Mouse (Mus musculus) adrenal gland, adult 18-20 months (tissue): ENCODE results near the gene Plekhh2. TPM values are rescaled to one million over a fixed set of nuclear protein-coding genes. Genes with fewer than 3 reads are reported as not detected.

Source experiments
- DNase-seq, 2 experiments: peaks; one replicate each; pipeline ENCODE4 v3.0.0; 2021 to 2022; ENCODE audit warnings: low spot score in 2 of 2
- total RNA-seq, 2 experiments: library from RNA; stranded (reverse); gene quantifications; 1 replicate in 1 of 2; 2 replicates in 1 of 2; pipeline ENCODE4 v1.2.3; 2021

Gene Plekhh2
- total RNA-seq, 2 experiments from 2014 or later = 2.5 to 3.9 TPM

GRCm38 (mm10) chr17:84569770-84570169 is 58.1 kb downstream of the Plekhh2 start:
- DNase-seq = no peak

DNA sequence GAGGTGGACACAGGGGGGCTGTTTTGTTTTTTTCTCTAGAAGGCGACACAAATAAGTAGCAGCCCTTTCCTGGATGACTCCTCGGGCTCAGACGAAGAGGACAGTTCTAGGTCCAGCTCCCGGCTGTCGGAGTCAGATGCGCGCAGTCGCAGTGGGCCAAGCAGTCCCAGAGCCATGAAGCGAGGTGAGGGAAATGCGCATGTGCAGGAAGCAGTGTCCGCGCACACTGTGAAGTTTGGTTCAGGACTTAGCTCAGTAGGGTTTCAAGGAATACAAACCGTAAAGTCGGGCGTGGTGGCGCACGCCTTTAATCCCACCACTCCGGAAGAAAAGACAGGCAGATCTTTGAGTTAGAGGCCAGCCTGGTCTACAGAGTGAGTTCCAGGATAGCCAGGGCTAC is 59.9 kb downstream of the Plekhh2 start:
- DNase-seq = no peak

DNA sequence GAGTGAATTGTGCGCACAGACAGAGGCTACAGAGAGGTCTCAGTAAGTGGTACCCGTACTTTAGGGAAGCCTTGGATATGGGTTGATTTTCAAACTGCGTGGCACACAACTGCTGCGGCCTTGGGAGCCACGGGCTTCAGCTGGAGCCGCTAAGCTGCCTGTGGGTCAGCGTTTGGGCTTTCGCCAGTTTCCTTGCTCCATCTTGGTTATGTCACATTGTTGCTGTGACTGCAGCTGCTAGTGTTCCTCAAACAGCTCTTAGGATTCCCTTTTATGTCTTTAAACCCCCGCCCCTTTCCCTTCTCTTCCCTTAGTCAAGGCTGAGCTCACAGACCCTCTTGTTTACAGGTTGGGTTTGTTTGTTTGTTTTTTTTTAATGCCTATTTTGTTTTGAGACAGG is 61.6 kb downstream of the Plekhh2 start:
- DNase-seq = no peak

GRCm38 (mm10) chr17:84573940-84574339 is 62.2 kb downstream of the Plekhh2 start:
- DNase-seq = no peak

GRCm38 (mm10) chr17:84575108-84575507 is 63.4 kb downstream of the Plekhh2 start:
- no peak for DNase-seq

- DNase-seq = no peak
These were observed 65.1 kb downstream of the Plekhh2 start for GRCm38 (mm10) chr17:84576621-84577293.

GRCm38 (mm10) chr17:84579249-84579648 is 67.6 kb downstream of the Plekhh2 start:
- no peak for DNase-seq

- no peak for DNase-seq
These were observed 68.1 kb downstream of the Plekhh2 start for GRCm38 (mm10) chr17:84579817-84580216.

DNA sequence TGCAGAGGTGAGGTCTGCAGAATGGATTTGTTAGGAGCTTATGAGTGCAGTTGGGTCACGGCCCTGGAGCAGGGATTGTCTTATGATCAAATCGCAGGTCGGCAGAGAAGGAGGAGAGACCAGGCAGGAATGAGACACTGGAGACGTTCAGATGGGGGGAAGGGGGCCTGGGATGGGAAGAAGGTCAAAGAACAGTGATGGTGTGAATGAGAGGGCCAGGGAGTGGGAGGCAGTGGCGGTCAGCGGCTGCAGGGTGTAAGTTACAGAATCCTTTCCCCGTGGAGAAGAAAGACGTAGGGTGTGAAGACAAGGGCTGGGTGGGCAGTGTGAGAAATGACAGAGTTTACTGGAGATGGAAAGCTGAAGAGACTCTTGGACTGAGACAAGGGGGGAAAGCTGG is 69.1 kb downstream of the Plekhh2 start:
- DNase-seq = no peak

GRCm38 (mm10) chr17:84581740-84582414 is 70.2 kb downstream of the Plekhh2 start:
- DNase-seq = no peak

DNA sequence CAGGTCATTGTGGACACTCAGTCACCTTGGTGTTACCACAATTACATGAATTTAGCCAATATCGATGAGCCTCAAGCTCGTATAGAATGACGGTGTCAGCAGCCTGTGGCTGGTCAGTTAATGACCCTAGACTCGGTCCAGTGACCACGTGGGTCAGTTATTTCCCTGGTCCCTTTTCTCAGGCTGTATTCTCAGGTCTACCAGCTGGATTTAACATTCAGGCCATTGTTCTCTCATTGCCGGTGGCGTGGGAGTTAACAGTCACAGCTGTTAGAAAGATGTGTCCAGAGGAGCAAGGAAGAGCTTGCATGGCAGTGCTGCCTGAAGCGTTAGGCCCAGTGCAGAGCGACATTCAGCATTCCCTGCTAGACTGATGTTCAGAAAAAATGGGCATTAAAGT is 72.4 kb downstream of the Plekhh2 start:
- no peak for DNase-seq

GRCm38 (mm10) chr17:84585104-84585503 is 73.4 kb downstream of the Plekhh2 start:
- no peak for DNase-seq

DNA sequence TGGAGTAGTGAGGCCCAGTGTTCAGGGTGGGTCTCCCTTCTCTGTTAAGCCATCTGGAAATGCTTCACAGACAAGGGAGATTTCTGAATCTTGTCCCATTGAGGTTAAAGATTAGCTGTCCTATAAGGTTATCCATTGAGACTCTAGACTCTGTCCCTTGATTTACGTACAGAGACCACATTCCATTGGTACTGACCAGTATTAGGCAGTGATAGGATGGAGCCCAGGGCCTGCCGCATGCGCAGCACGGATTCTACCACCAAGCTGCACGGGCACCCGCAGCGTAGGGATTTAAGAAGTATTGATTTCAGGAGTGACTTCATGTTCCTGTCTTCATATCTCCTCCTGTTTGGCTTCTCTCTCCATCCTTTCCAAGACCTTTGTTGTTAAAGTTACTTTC is 78.4 kb downstream of the Plekhh2 start:
- no peak for DNase-seq

GRCm38 (mm10) chr17:84591431-84592150 is 79.9 kb downstream of the Plekhh2 start:
- DNase-seq = no peak

- DNase-seq = no peak
These were observed 84.3 kb downstream of the Plekhh2 start for GRCm38 (mm10) chr17:84596015-84596441.

DNA sequence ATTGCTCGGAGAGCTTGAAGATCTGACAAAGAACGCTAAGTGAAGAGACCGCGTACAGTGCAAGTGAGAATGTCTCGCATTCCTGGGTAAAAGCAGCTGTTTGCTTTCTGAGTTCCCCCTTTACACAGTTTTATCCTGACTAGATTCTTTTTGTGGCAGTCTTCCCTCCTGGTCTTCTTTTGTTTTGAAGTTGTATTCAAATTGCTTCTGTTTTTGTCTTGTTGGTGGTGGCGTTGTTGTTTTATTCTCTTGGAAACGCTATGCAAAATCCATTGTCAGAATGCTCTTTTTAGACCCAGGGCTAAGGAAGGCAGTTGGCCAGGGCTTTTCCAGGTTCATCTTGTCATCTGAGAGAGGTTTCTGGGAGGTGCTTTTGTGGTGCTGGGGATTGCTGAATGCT is 84.8 kb downstream of the Plekhh2 start:
- no peak for DNase-seq

- DNase-seq = no peak
These were observed 86.2 kb downstream of the Plekhh2 start for GRCm38 (mm10) chr17:84597859-84598258.

DNA sequence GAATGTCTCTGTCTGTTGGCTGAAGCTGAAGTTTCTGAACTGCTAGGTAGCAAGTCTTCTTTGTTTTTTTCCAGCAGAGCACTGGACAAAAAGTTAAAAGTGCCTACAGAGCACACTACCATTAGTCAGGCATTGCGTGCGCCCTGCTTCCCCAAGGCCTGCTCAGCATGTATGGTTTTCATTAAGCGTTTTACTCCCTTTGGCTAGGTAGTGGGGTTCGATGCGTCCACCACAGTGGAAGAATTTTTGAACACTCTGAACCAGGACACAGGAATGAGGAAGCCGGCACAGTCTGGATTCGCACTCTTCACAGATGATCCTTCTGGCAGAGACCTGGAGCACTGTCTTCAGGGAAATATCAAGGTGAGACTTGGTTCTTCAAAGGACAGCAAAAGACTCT is 87.2 kb downstream of the Plekhh2 start:
- DNase-seq = no peak

GRCm38 (mm10) chr17:84600051-84600983 is 88.6 kb downstream of the Plekhh2 start:
- no peak for DNase-seq

DNA sequence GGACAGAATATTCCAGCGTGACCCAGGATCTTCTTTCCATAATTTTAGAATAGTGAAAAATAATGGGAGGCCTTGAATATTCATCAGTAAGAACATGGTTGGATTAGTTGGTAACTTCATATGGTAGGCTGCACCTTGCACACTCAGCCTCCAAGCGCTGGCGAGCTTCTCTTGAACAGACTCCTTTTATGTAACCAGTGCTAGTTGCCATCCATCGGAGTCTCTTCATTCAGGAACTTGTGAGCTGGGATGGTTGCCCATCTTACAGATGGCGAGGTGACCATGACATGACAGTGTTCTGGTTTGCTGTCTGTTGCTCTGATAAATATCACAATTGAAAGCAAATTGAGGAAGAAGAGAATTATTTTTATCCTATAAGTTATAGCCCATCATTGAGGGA is 90.1 kb downstream of the Plekhh2 start:
- no peak for DNase-seq

DNA sequence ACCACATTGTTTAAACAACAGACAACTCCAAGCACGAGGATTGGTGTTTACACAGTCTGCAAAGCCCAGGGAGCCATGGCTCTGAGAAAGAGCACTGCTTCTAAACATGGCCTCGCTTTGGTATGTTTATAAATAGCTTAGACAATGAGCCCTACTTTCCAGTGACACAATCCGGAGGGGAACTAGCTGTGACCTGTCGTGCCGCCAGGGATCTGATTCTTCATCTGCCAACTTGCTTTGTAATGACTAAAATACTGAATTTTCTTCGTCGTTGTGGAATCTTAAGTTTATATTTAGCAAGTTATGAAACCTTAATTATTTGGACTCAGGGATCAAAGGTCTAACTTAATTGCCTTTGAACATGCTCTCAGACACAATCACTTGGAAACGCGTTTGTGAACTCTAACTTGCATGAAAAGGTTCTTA is 91.5 kb downstream of the Plekhh2 start:
- DNase-seq = no peak
